Mouse (Mus musculus) lung, postnatal 0 days (tissue): ENCODE results near the gene Ncoa3.

Source experiments
- CTCF ChIP-seq: IDR thresholded peaks from 2 replicates; pipeline ENCODE4 v1.5.1; 2016; ENCODE audit warnings: antibody characterized with exemption, mild to moderate bottlenecking
- EP300 ChIP-seq: IDR thresholded peaks from 2 replicates; pipeline ENCODE4 v1.6.1; 2016; ENCODE audit warnings: antibody characterized with exemption, mild to moderate bottlenecking, control low read depth

DNA sequence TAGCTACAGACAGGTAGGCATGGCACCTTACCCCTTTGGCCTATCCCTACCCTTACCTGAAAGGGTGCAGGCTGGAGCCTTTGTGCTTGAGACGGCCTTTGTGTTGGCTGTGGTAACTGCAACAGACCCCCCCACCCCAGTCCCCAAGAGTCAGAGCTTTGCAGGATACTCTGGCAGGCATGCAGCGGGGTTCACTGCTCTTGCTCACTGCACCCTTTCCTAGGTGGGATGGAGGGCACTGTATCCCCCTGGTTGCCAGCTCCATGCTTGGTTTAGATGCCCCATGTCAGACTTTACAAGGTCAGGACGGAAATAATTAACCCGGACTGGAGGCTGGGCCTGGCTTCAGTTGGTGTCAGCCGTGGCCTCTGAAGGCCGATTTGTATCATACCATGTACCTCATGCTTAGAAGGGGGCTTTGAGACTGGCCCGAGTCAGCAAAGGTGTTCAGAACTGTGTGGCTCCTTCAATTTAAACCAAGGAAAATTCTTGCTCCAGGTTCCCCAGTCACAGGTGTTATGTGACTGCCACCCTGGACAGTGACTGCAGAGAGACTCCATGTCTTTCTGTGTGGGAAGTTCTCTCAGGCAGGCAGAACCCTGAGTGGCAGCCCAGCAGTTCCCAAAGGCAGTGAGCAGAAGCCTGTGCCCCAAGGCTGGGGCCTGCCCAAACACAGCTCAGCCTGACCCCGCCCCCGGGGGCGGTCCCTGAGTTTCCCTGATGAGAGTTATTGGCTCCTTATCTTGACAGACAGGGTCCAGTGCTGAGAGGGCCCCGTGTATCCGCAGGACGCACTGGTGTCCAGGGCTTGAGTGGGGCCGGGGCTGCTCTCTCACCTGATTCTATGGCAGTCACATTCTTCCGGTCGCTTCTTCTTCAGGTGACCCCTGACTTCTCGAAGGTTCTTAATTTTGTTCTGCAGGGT, 87.8 kb downstream of the Ncoa3 start:
- TF ChIP-seq CTCF (no peak), EP300 (no peak)
